Mouse (Mus musculus): ENCODE data around the gene Dock9. TPM values are rescaled to one million over a fixed set of nuclear protein-coding genes. Genes with fewer than 3 reads are reported as not detected.

The Dock9 gene
- polyA plus RNA-seq, 1 experiment = not detected

DNA sequence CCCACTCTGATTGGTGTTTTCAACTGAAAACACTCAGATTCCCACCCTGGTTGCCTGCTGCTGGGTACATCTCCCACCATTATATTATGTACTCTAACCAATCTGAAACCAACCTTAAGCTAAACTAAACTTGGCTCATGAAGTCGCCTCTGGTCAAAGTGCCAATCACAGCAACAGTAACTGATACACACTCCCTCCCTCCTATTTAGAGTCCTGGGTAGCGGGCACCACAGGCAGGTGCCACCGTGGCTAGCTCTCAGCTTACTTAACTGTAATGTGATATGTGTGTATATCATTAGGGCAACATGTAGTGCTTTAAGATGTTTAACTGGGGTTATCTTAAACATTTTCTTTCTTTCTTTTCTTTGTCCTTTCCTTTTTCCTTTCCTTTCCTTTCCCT is 177.1 kb downstream of the Dock9 start:
- Histone ChIP-seq H3K27ac (ENCODE audit: insufficient read depth, low read depth, low read length) (no peak overlapping the region), H3K4me3 (ENCODE audit: insufficient read depth, low read depth, low read length) (no peak overlapping the region), H3K4me1 (ENCODE audit: control insufficient read depth, insufficient read depth, low read length) (peaks cover 12% of the 10 kb centered on the region)
- WGBS = 93% methylated on average over 3 of the region's 3 CpGs
- TF ChIP-seq CTCF (IDR thresholded peaks at IDR 0.05; ENCODE audit: insufficient read depth, low read depth, low read length) (no peak), POLR2A (IDR thresholded peaks at IDR 0.05; ENCODE audit: insufficient read depth, low read depth, low read length) (no peak)

DNA sequence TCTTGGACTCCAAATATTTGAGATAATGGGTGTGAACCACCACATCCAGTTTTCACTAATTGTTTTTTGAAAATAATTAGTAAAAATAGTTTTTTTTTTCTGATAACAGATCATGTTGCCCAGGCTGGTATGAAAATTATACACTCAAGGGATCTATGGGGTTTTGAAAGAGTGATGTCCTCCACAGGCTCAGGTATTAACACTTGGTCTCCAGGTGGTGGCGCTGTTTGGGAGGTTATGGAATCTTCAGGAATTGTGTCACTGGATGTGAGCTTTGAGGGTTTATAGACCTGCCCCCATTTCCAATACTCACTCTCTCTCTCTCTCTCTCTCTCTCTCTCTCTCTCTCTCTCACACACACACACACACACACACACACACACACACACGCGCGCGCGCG is 177.5 kb downstream of the Dock9 start:
- Histone ChIP-seq H3K4me3 (ENCODE audit: insufficient read depth, low read depth, low read length) (no peak overlapping the region), H3K27ac (ENCODE audit: insufficient read depth, low read depth, low read length) (no peak overlapping the region), H3K4me1 (ENCODE audit: control insufficient read depth, insufficient read depth, low read length) (peaks cover 15% of the 10 kb centered on the region)
- no peak for TF ChIP-seq POLR2A (IDR thresholded peaks at IDR 0.05; ENCODE audit: insufficient read depth, low read depth, low read length)
- TF ChIP-seq CTCF (IDR thresholded peaks at IDR 0.05; ENCODE audit: insufficient read depth, low read depth, low read length) = no peak
- WGBS = 100% methylated on average over 7 of the region's 7 CpGs

DNA sequence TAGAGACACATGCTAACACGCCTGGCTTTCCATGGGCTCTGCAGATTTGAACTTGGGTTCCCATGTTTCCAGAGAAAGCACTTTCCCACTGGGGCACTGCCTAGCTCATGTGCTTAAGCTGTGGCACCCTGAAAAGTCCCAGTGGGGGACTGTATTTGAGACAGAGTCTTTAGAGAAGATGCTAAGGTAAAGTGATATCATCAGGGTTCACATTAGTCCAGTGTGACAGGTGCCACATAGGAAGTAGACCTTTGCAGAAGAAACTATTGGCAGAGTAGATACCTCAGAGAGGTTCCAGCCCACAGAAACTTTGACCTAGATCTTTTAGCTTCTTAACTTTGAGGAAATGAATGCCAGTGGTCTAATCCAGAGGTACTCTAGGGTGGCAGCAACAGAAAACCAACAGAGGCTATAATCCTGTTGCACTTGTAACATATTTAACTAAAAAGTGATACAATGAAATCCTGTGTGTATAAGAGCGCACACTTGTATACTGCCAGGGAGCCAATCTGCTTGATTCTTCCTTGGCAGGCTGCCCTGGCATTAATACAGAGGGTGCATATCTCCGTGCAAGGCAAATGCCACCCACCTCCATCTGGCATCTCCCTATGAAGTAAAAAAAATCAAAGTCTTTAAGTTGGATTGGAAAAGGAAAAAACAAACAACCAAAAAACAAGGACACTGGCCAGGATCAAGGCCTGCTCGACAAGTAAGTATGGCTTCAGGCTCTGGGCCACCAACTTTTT is 179.8 kb downstream of the Dock9 start:
- Histone ChIP-seq H3K4me1 (ENCODE audit: control insufficient read depth, insufficient read depth, low read length) (peaks cover 23% of the 10 kb centered on the region), H3K27ac (ENCODE audit: insufficient read depth, low read depth, low read length) (no peak overlapping the region), H3K4me3 (ENCODE audit: insufficient read depth, low read depth, low read length) (no peak overlapping the region)
- TF ChIP-seq CTCF (IDR thresholded peaks at IDR 0.05; ENCODE audit: insufficient read depth, low read depth, low read length) (no peak), POLR2A (IDR thresholded peaks at IDR 0.05; ENCODE audit: insufficient read depth, low read depth, low read length) (no peak)
- 50% methylated on average over 4 of the region's 4 CpGs for WGBS

DNA sequence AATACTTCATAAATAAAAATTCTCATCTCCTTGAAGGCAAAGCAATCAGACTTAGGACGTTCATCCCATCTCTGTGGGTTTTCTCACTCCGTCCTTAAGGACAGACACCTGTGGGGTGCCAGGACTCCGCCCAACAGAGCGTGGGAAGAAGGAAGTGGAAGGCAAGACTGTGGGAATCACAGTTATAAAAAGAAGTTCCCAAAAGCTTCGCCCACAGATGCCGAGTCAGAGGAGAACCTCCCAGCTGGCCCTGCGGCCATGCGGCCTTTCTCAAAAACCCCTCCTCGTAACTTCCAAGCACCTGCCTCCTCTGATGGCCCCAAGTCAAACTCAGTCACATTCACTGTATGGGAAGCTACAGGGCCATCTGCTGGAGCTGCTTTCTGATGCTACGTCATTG is 182.2 kb downstream of the Dock9 start:
- peaks cover 24% of the 10 kb centered on the region for H3K4me1 ChIP-seq (ENCODE audit: control insufficient read depth, insufficient read depth, low read length)
- 67% methylated on average over 10 of the region's 10 CpGs for WGBS
- no peak overlapping the region for H3K27ac ChIP-seq (ENCODE audit: insufficient read depth, low read depth, low read length)
- TF ChIP-seq CTCF (IDR thresholded peaks at IDR 0.05; ENCODE audit: insufficient read depth, low read depth, low read length) (no peak), POLR2A (IDR thresholded peaks at IDR 0.05; ENCODE audit: insufficient read depth, low read depth, low read length) (no peak)
- no peak overlapping the region for H3K4me3 ChIP-seq (ENCODE audit: insufficient read depth, low read depth, low read length)

DNA sequence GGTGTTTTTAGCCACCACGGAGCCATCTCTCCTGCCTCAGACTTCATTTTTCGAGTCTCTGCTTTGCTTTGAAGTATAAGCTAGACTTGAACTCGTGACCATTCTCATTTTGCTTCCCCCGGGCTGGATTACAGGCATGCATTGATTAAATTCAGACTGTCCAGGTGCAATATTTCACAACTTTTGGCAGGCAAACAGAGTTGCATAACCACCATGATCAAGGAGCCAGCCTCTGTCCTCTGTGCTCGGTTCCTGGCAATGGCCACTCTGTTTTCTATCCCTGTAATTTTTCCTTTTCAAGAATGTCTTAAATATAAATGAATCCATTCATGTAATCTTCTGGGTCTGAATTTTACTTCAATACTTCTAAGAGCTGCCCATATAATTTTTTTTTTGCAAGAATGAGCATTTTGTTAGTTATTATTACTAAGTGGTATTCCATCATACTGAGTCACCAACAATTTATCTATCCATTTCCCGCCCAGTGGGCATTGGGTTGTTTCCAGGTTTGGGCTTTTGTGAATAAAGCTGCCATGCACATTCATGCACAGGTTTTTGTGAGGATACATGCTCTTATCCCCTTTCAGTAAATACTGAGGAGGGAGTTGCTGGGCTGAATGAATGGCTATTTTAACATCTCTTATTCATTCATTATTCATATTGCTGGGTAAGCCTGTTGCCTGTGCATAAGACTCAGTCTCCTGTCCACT is 183.0 kb downstream of the Dock9 start:
- no peak overlapping the region for H3K27ac ChIP-seq (ENCODE audit: insufficient read depth, low read depth, low read length)
- 72% methylated on average over 6 of the region's 6 CpGs for WGBS
- H3K4me3 ChIP-seq (ENCODE audit: insufficient read depth, low read depth, low read length) = no peak overlapping the region
- peaks cover 24% of the 10 kb centered on the region for H3K4me1 ChIP-seq (ENCODE audit: control insufficient read depth, insufficient read depth, low read length)
- TF ChIP-seq CTCF (IDR thresholded peaks at IDR 0.05; ENCODE audit: insufficient read depth, low read depth, low read length) = no peak
- no peak for TF ChIP-seq POLR2A (IDR thresholded peaks at IDR 0.05; ENCODE audit: insufficient read depth, low read depth, low read length)

DNA sequence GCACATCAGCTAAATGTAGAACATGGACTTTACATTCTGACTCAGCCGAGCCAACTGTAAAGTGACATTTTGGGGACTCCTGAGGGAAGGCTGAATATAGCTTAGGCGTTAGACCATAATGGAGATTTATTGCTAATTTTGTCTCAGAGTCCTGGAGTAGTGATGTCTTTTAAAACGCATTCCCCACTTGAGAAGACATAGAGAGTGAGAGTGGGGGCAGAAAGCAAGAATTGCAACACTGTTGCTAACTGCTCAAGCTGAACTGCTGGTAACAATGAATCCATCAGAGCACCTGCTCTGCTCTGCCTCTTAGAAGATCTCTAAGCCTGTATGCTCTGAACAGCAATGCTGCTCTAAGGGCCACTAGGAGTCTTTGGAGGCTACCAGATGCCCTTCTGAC is 184.1 kb downstream of the Dock9 start:
- 33% methylated on average over 3 of the region's 3 CpGs for WGBS
- Histone ChIP-seq H3K4me3 (ENCODE audit: insufficient read depth, low read depth, low read length) (no peak overlapping the region), H3K4me1 (ENCODE audit: control insufficient read depth, insufficient read depth, low read length) (peaks cover 24% of the 10 kb centered on the region), H3K27ac (ENCODE audit: insufficient read depth, low read depth, low read length) (no peak overlapping the region)
- TF ChIP-seq POLR2A (IDR thresholded peaks at IDR 0.05; ENCODE audit: insufficient read depth, low read depth, low read length) = no peak
- no peak for TF ChIP-seq CTCF (IDR thresholded peaks at IDR 0.05; ENCODE audit: insufficient read depth, low read depth, low read length)

DNA sequence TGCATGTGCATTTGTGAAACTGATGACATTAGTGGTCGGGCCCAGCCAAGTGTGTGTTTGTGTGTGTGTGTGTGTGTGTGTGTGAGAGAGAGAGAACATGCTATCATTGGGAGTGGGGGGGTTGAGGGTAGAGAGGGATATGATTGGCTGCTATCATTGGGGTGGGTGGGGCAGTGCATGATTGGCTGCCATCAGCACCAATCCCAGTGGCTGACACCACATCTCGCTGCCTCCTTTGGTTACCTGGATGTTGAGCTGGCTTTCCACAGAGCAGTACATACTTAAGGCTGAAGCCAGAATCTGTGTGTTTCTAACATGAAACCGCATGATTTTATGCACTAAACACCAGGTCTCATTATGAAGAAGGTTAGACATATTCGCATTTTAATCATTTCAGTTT is 184.7 kb downstream of the Dock9 start:
- H3K4me1 ChIP-seq (ENCODE audit: control insufficient read depth, insufficient read depth, low read length) = peaks cover 21% of the 10 kb centered on the region
- WGBS = 93% methylated on average over 4 of the region's 4 CpGs

DNA sequence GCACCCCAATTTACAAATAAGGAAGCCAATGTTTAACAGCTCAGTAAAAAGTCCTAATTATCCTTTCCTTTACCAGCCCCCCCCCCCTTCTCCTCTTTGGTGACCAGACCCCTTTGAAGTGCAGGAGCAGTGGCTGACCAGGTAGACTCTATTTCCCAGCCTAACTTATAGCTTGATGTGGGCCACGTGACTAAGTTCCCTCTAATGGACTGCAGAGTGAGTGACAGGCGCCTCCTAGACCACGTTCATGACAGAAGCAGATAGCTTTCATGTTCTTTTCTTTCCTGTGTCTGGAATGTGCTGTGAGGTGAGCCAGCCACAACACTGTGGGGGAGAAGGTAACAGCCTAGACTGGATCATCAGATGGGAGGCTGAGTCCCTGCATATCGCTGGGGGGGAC is 186.1 kb downstream of the Dock9 start:
- no peak for TF ChIP-seq CTCF (IDR thresholded peaks at IDR 0.05; ENCODE audit: insufficient read depth, low read depth, low read length)
- TF ChIP-seq POLR2A (IDR thresholded peaks at IDR 0.05; ENCODE audit: insufficient read depth, low read depth, low read length) = no peak
- H3K4me1 ChIP-seq (ENCODE audit: control insufficient read depth, insufficient read depth, low read length) = peaks cover 15% of the 10 kb centered on the region
- 83% methylated on average over 4 of the region's 4 CpGs for WGBS
- no peak overlapping the region for H3K4me3 ChIP-seq (ENCODE audit: insufficient read depth, low read depth, low read length)
- no peak overlapping the region for H3K27ac ChIP-seq (ENCODE audit: insufficient read depth, low read depth, low read length)

More for the DNA sequence above, 184.7 kb downstream of the Dock9 start:
- Histone ChIP-seq H3K4me3 (ENCODE audit: insufficient read depth, low read depth, low read length) (no peak overlapping the region), H3K27ac (ENCODE audit: insufficient read depth, low read depth, low read length) (no peak overlapping the region)
- TF ChIP-seq CTCF (IDR thresholded peaks at IDR 0.05; ENCODE audit: insufficient read depth, low read depth, low read length) (no peak), POLR2A (IDR thresholded peaks at IDR 0.05; ENCODE audit: insufficient read depth, low read depth, low read length) (no peak)

DNA sequence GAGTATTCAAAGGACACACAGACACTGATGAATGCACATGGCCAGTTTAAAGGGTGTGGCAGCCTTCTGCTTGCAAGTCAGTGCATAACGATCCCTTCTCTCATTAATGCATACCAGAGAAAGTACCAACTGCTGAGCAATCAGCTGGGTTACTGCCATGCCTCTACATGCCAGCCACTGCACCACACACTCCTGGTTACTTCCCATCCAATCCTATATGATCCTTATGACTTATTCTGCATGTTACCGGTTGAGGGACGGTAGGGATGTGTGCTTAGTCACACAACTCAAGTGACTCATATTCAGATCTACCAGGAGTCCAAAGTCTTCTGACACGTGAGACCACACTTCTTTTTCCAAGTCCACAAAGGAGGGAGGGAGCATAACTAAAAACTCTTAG is 186.5 kb downstream of the Dock9 start:
- H3K4me3 ChIP-seq (ENCODE audit: insufficient read depth, low read depth, low read length) = no peak overlapping the region
- no peak overlapping the region for H3K27ac ChIP-seq (ENCODE audit: insufficient read depth, low read depth, low read length)
- 65% methylated on average over 4 of the region's 4 CpGs for WGBS
- peaks cover 15% of the 10 kb centered on the region for H3K4me1 ChIP-seq (ENCODE audit: control insufficient read depth, insufficient read depth, low read length)
- TF ChIP-seq POLR2A (IDR thresholded peaks at IDR 0.05; ENCODE audit: insufficient read depth, low read depth, low read length) (no peak), CTCF (IDR thresholded peaks at IDR 0.05; ENCODE audit: insufficient read depth, low read depth, low read length) (no peak)

Measured in olfactory bulb, adult 2 months (tissue).